Mouse (Mus musculus): ENCODE measurements around the gene Hrg.
"Not testable (repeated sequence)": the region's sequence is repeated elsewhere in the genome, so short reads cannot be mapped to it uniquely, and the experiment has no call there.

Gene Hrg

GRCm38 (mm10) chr16:22950840-22951395 lies at the start of gene Hrg:
Gene Hrg (plus strand): TSS chr16:22951072.
- no peak for DNase-seq (ENCODE audit: low spot score in 2 of 2)

- no peak for DNase-seq (ENCODE audit: low spot score in 2 of 2)
These were observed 49.5 kb upstream of the Hrg start for GRCm38 (mm10) chr16:22901326-22901725.

- no peak for DNase-seq (ENCODE audit: low spot score in 2 of 2)
These were observed 41.6 kb upstream of the Hrg start for GRCm38 (mm10) chr16:22909290-22909689.

GRCm38 (mm10) chr16:22911986-22912385 lies 38.9 kb upstream of the Hrg start:
- DNase-seq (ENCODE audit: low spot score in 2 of 2) = no peak

GRCm38 (mm10) chr16:22912886-22913285 lies 38.0 kb upstream of the Hrg start:
- DNase-seq (ENCODE audit: low spot score in 2 of 2) = no peak

- no peak for DNase-seq (ENCODE audit: low spot score in 2 of 2)
These were observed 36.6 kb upstream of the Hrg start for GRCm38 (mm10) chr16:22914276-22914675.

- DNase-seq (ENCODE audit: low spot score in 2 of 2) = no peak
These were observed 32.8 kb upstream of the Hrg start, which contains the start of gene Fetub for GRCm38 (mm10) chr16:22918034-22918433. Gene Fetub (plus strand): TSS chr16:22918334.

GRCm38 (mm10) chr16:22918664-22919312 lies 32.1 kb upstream of the Hrg start:
- DNase-seq (ENCODE audit: low spot score in 2 of 2) = no peak

- no peak for DNase-seq (ENCODE audit: low spot score in 2 of 2)
These were observed 30.7 kb upstream of the Hrg start for GRCm38 (mm10) chr16:22919971-22920854.

- no peak for DNase-seq (ENCODE audit: low spot score in 2 of 2)
These were observed 29.1 kb upstream of the Hrg start for GRCm38 (mm10) chr16:22921761-22922160.

GRCm38 (mm10) chr16:22922433-22922832 lies 28.4 kb upstream of the Hrg start:
- no peak for DNase-seq (ENCODE audit: low spot score in 2 of 2)

- no peak for DNase-seq (ENCODE audit: low spot score in 2 of 2)
These were observed 21.3 kb upstream of the Hrg start for GRCm38 (mm10) chr16:22929575-22929974.

- DNase-seq (ENCODE audit: low spot score in 2 of 2) = no peak
These were observed 19.3 kb upstream of the Hrg start for GRCm38 (mm10) chr16:22931431-22932200.

- no peak for DNase-seq (ENCODE audit: low spot score in 2 of 2)
These were observed 13.2 kb upstream of the Hrg start for GRCm38 (mm10) chr16:22937631-22938030.

GRCm38 (mm10) chr16:22938541-22938940 lies 12.3 kb upstream of the Hrg start:
- no peak for DNase-seq (ENCODE audit: low spot score in 2 of 2)

- DNase-seq (ENCODE audit: low spot score in 2 of 2) = no peak
These were observed 11.7 kb upstream of the Hrg start for GRCm38 (mm10) chr16:22939120-22939695.

GRCm38 (mm10) chr16:22941825-22942476 lies 8.9 kb upstream of the Hrg start:
- not testable (repeated sequence) for DNase-seq (ENCODE audit: low spot score in 2 of 2)

GRCm38 (mm10) chr16:22947371-22947770 lies 3.5 kb upstream of the Hrg start:
- no peak for DNase-seq (ENCODE audit: low spot score in 2 of 2)

GRCm38 (mm10) chr16:22953069-22953468 lies 2.2 kb downstream of the Hrg start:
- DNase-seq (ENCODE audit: low spot score in 2 of 2) = no peak

GRCm38 (mm10) chr16:22955397-22956084 lies 4.7 kb downstream of the Hrg start:
- DNase-seq (ENCODE audit: low spot score in 2 of 2) = no peak

- DNase-seq (ENCODE audit: low spot score in 2 of 2) = no peak
These were observed 5.2 kb downstream of the Hrg start for GRCm38 (mm10) chr16:22956085-22956439.
